In the genomic region with DNA sequence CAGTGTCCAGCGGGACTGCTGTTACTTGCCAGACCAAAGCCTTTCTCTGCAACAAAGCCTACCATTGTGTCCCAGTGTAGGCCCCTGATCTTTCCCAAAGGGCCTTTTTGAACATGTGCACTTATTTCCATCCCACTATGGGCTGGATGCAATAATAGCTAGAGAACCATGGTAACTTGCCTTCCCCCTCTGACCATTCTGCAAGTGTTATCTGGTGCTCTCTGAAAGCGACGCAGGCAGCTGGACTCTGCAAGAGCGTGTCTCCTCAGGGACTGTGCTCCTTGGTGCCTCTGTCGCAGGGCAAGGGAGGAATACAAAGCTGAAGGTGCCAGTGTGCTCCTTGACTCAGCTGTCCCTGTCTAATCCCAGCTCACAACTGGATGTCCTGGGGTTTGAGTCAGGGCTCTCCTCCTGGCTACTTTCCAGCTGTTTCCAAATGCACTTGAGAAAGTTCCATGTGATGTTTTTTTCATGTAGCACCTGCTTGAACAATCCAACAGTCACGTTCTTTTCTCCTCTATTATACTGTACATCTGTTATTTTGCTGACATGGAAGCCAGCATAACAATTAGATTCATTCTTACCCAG, we compare ENCODE assay signal across 10 mouse cellular contexts.
A peak's percentile ranks its signal among the peaks of the same experiment; 100 is the strongest.
DNase-seq lines count a peak whose midpoint lies in the region; ATAC-seq lines count a peak whose summit lies in the region.
"Had no signal": no experiment of that assay in that cellular context is flagged by ENCODE, and none has a peak within 500 bp of the region (broad histone marks: within the 10 kb centered on the region; RNA-seq: fewer than 3 reads in every experiment).

No protein-coding gene starts in this region.

- no peak for ATAC-seq in heart, embryonic 15.5 days (replicated peaks; ENCODE audit: insufficient number of reproducible peaks, insufficient read depth, low FRiP score, low read depth)
- ATAC-seq in embryonic facial prominence, embryonic 11.5 days (replicated peaks; ENCODE audit: insufficient number of reproducible peaks, low FRiP score, low TSS enrichment, low read depth), result 0 out of 2 replicates have a peak, but pooled peaks have one; percentile 39
- ATAC-seq in hindbrain, embryonic 13.5 days (ENCODE audit: low FRiP score), result peak; percentile 54; the same call in 1 of the 2 replicates
- ATAC-seq in midbrain, embryonic 16.5 days, result peak; percentile 72

- no peak overlapping the region for H3K9ac ChIP-seq in heart, embryonic 15.5 days
- H3K9ac ChIP-seq in embryonic facial prominence, embryonic 11.5 days (replicated peaks; ENCODE audit: low read length), result no peak overlapping the region
- H3K9ac ChIP-seq in hindbrain, embryonic 13.5 days, result no peak overlapping the region
- H3K9ac ChIP-seq in midbrain, embryonic 16.5 days (ENCODE audit: low read depth, low read length), result no peak overlapping the region
- H3K9ac ChIP-seq: liver, embryonic 14.5 days had no signal

- H3K27ac ChIP-seq in heart, embryonic 15.5 days, result 0 out of 2 replicates have a peak overlapping the region, but pooled peaks have one; percentile 2
- H3K27ac ChIP-seq in embryonic facial prominence, embryonic 11.5 days (replicated peaks; ENCODE audit: low read depth, low read length), result no peak overlapping the region
- H3K27ac ChIP-seq in hindbrain, embryonic 13.5 days, result peak overlapping the region; percentile 62
- H3K27ac ChIP-seq in midbrain, embryonic 16.5 days (ENCODE audit: low read length), result no peak overlapping the region
- H3K27ac ChIP-seq: liver, embryonic 14.5 days had no signal

- H3K36me3 ChIP-seq in heart, embryonic 15.5 days, result no peaks in the 10 kb centered on the region
- no peaks in the 10 kb centered on the region for H3K36me3 ChIP-seq in embryonic facial prominence, embryonic 11.5 days (replicated peaks; ENCODE audit: control insufficient read depth, insufficient read depth, low read depth, low read length)
- no peaks in the 10 kb centered on the region for H3K36me3 ChIP-seq in hindbrain, embryonic 13.5 days
- no peaks in the 10 kb centered on the region for H3K36me3 ChIP-seq in midbrain, embryonic 16.5 days (ENCODE audit: control insufficient read depth, insufficient read depth, low read length)

- no peak for DNase-seq in heart, adult 8-10 months (ENCODE audit: low spot score)
- no peak for DNase-seq in embryonic facial prominence, embryonic 11.5 days (ENCODE audit: low spot score)
- DNase-seq in cerebellum, adult 9-10 months, result no peak
- DNase-seq in layer of hippocampus, postnatal 14 days (ENCODE audit: low spot score in 2 of 2), result no peak
- no peak for DNase-seq in frontal cortex, postnatal 10 days (ENCODE audit: low spot score in 2 of 2)
- DNase-seq: kidney, adult 2 months had no signal

- 53% methylated on average over 6 of the region's 6 CpGs for WGBS in heart, embryonic 15.5 days
- WGBS in embryonic facial prominence, embryonic 11.5 days, result 54% methylated on average over 6 of the region's 6 CpGs
- WGBS in hindbrain, embryonic 13.5 days, result 18% methylated on average over 6 of the region's 6 CpGs
- 25% methylated on average over 6 of the region's 6 CpGs for WGBS in midbrain, embryonic 16.5 days

- peaks cover 7% of the 10 kb centered on the region for H3K4me1 ChIP-seq in heart, embryonic 15.5 days (replicated peaks)
- H3K4me1 ChIP-seq in embryonic facial prominence, embryonic 11.5 days (ENCODE audit: control insufficient read depth, insufficient read depth, low read length), result no peaks in the 10 kb centered on the region; the same call in none of the 2 replicates
- peaks cover 11% of the 10 kb centered on the region for H3K4me1 ChIP-seq in hindbrain, embryonic 13.5 days (replicated peaks)
- peaks cover 6% of the 10 kb centered on the region; the same call in 1 of the 2 replicates for H3K4me1 ChIP-seq in midbrain, embryonic 16.5 days (ENCODE audit: control insufficient read depth, insufficient read depth, low read length)

- no peaks in the 10 kb centered on the region for H3K9me3 ChIP-seq in heart, embryonic 15.5 days (replicated peaks)
- no peaks in the 10 kb centered on the region for H3K9me3 ChIP-seq in embryonic facial prominence, embryonic 11.5 days (replicated peaks; ENCODE audit: control insufficient read depth, low read length)
- no peaks in the 10 kb centered on the region for H3K9me3 ChIP-seq in hindbrain, embryonic 13.5 days
- H3K9me3 ChIP-seq in midbrain, embryonic 16.5 days (replicated peaks; ENCODE audit: control insufficient read depth, low read length, poor library complexity, severe bottlenecking), result no peaks in the 10 kb centered on the region

- H3K27me3 ChIP-seq in heart, embryonic 15.5 days, result no peaks in the 10 kb centered on the region
- H3K27me3 ChIP-seq in embryonic facial prominence, embryonic 11.5 days (ENCODE audit: control insufficient read depth, insufficient read depth, low read length), result no peaks in the 10 kb centered on the region
- H3K27me3 ChIP-seq in hindbrain, embryonic 13.5 days, result no peaks in the 10 kb centered on the region
- no peaks in the 10 kb centered on the region for H3K27me3 ChIP-seq in midbrain, embryonic 16.5 days (ENCODE audit: control insufficient read depth, insufficient read depth, low read depth, low read length)

- H3K4me2 ChIP-seq in heart, embryonic 15.5 days, result no peak overlapping the region
- H3K4me2 ChIP-seq in embryonic facial prominence, embryonic 11.5 days (ENCODE audit: low read depth, low read length), result no peak overlapping the region
- H3K4me2 ChIP-seq in hindbrain, embryonic 13.5 days, result no peak overlapping the region
- no peak overlapping the region for H3K4me2 ChIP-seq in midbrain, embryonic 16.5 days (ENCODE audit: low read length)

- H3K4me3 ChIP-seq in heart, embryonic 15.5 days, result no peak overlapping the region
- H3K4me3 ChIP-seq in embryonic facial prominence, embryonic 11.5 days (ENCODE audit: low read depth, low read length), result no peak overlapping the region
- H3K4me3 ChIP-seq in hindbrain, embryonic 13.5 days, result no peak overlapping the region
- H3K4me3 ChIP-seq in midbrain, embryonic 16.5 days (ENCODE audit: low read depth, low read length), result no peak overlapping the region

Comparison
In these comparisons a context has a peak if more than half of its experiments do, and no peak if none do; other contexts are left out.
1. H3K27ac ChIP-seq: peak in heart, embryonic 15.5 days (single experiment) and hindbrain, embryonic 13.5 days (single experiment); none in embryonic facial prominence, embryonic 11.5 days (single experiment) and midbrain, embryonic 16.5 days (single experiment).